In genomic region chr17:5980860-5981259, GRCm38 (mm10) we compare ENCODE assay signal across 11 mouse cellular contexts. TPM values are rescaled to one million over a fixed set of nuclear protein-coding genes. Genes with fewer than 3 reads are reported as not detected.
DNase-seq lines count a peak whose midpoint lies in the region; ATAC-seq and TF ChIP-seq lines count a peak whose summit lies in the region.
"Had no signal": no experiment of that assay in that cellular context is flagged by ENCODE, and none has a peak within 500 bp of the region (broad histone marks: within the 10 kb centered on the region; RNA-seq: fewer than 3 reads in every experiment).

No protein-coding gene starts in this region.

- peak; percentile 54 for TF ChIP-seq CTCF in gastrocnemius, adult 2 months (IDR thresholded peaks at IDR 0.05)
- TF ChIP-seq CTCF in liver, postnatal 0 days (IDR thresholded peaks at IDR 0.05; ENCODE audit: low read depth): peak; percentile 66
- peak; percentile 52; the same call in 1 of the 2 replicates for TF ChIP-seq CTCF in bone marrow, adult 2 months (IDR thresholded peaks at IDR 0.05; ENCODE audit: control insufficient read depth, insufficient read depth, low read length)

- no peak for TF ChIP-seq POLR2A in bone marrow, adult 2 months (IDR thresholded peaks at IDR 0.05; ENCODE audit: borderline replicate concordance, control insufficient read depth, low read depth, low read length)

- H3K36me3 ChIP-seq in liver, postnatal 0 days (replicated peaks; ENCODE audit: insufficient read depth, low read length): no peaks in the 10 kb centered on the region
- H3K36me3 ChIP-seq in liver, embryonic 11.5 days (ENCODE audit: control insufficient read depth, insufficient read depth, low read length): no peaks in the 10 kb centered on the region
- H3K36me3 ChIP-seq: forebrain, embryonic 15.5 days; liver, embryonic 15.5 days had no signal

- H3K27ac ChIP-seq in gastrocnemius, adult 2 months: 0 out of 2 replicates have a peak overlapping the region, but pooled peaks have one; percentile 20
- no peak overlapping the region for H3K27ac ChIP-seq in liver, postnatal 0 days (ENCODE audit: low read depth)
- H3K27ac ChIP-seq in liver, embryonic 11.5 days (ENCODE audit: low read depth, low read length): no peak overlapping the region
- H3K27ac ChIP-seq in bone marrow, adult 2 months (ENCODE audit: control insufficient read depth, insufficient read depth, low read depth, low read length, poor library complexity): no peak overlapping the region
- H3K27ac ChIP-seq: forebrain, embryonic 15.5 days; liver, embryonic 15.5 days had no signal

- 39% methylated on average over 6 of the region's 6 CpGs for WGBS in liver, postnatal 0 days (ENCODE audit: insufficient replicate concordance)
- WGBS in liver, embryonic 11.5 days: 34% methylated on average over 6 of the region's 6 CpGs
- WGBS in bone marrow, adult 2 months: 47% methylated on average over 6 of the region's 6 CpGs

- no peaks in the 10 kb centered on the region for H3K27me3 ChIP-seq in liver, postnatal 0 days (ENCODE audit: insufficient read depth, low read length)
- H3K27me3 ChIP-seq in liver, embryonic 11.5 days (replicated peaks; ENCODE audit: control insufficient read depth, insufficient read depth, low read length): peaks cover 4% of the 10 kb centered on the region; the same call in 1 of the 2 replicates
- H3K27me3 ChIP-seq: forebrain, embryonic 15.5 days had no signal

- TF ChIP-seq EP300 in liver, postnatal 0 days (IDR thresholded peaks at IDR 0.05; ENCODE audit: low read depth): no peak

- ATAC-seq in liver, postnatal 0 days: no peak
- no peak for ATAC-seq in liver, embryonic 11.5 days (replicated peaks; ENCODE audit: low FRiP score)
- ATAC-seq: forebrain, embryonic 15.5 days had no signal

- H3K9me3 ChIP-seq in liver, postnatal 0 days (ENCODE audit: low read length): no peaks in the 10 kb centered on the region
- H3K9me3 ChIP-seq in liver, embryonic 11.5 days (ENCODE audit: control insufficient read depth, low read length): no peaks in the 10 kb centered on the region
- H3K9me3 ChIP-seq: forebrain, embryonic 15.5 days; liver, embryonic 15.5 days had no signal

- no peak for DNase-seq in gastrocnemius, adult 2 months
- DNase-seq in gastrocnemius, postnatal 14 days: no peak
- DNase-seq in liver, postnatal 0 days: no peak
- DNase-seq in liver, embryonic 11.5 days (ENCODE audit: low spot score): no peak
- DNase-seq in thymus, postnatal 0 days (ENCODE audit: low spot score): peak; percentile 55
- DNase-seq in adrenal gland, postnatal 4 days (ENCODE audit: low spot score in 2 of 2): no peak
- no peak for DNase-seq in left cerebral cortex, adult 8-10 months (ENCODE audit: low spot score in 2 of 2)
- DNase-seq: adrenal gland, postnatal 25 days had no signal

- H3K4me1 ChIP-seq in liver, postnatal 0 days (ENCODE audit: insufficient read depth): peaks cover 27% of the 10 kb centered on the region
- peaks cover 22% of the 10 kb centered on the region for H3K4me1 ChIP-seq in liver, embryonic 11.5 days (replicated peaks; ENCODE audit: control insufficient read depth, insufficient read depth, low read length)
- H3K4me1 ChIP-seq in bone marrow, adult 2 months (ENCODE audit: control insufficient read depth, insufficient read depth, low read length): peaks cover 3% of the 10 kb centered on the region

- no peak overlapping the region for H3K4me3 ChIP-seq in gastrocnemius, adult 2 months
- H3K4me3 ChIP-seq in liver, postnatal 0 days (ENCODE audit: low read depth, low read length): no peak overlapping the region
- no peak overlapping the region for H3K4me3 ChIP-seq in liver, embryonic 11.5 days (ENCODE audit: low read depth, low read length)
- H3K4me3 ChIP-seq in bone marrow, adult 2 months (replicated peaks; ENCODE audit: control insufficient read depth, low read depth, low read length): no peak overlapping the region
- H3K4me3 ChIP-seq: forebrain, embryonic 15.5 days; liver, embryonic 15.5 days had no signal

- no peak overlapping the region for H3K9ac ChIP-seq in liver, postnatal 0 days (replicated peaks)
- H3K9ac ChIP-seq in liver, embryonic 11.5 days (ENCODE audit: low read depth, low read length): no peak overlapping the region
- H3K9ac ChIP-seq: forebrain, embryonic 15.5 days; liver, embryonic 15.5 days had no signal

- H3K4me2 ChIP-seq in liver, postnatal 0 days (ENCODE audit: low read depth, low read length): no peak overlapping the region
- H3K4me2 ChIP-seq in liver, embryonic 11.5 days: no peak overlapping the region
- H3K4me2 ChIP-seq: forebrain, embryonic 15.5 days; liver, embryonic 15.5 days had no signal

- intact Hi-C loops in gastrocnemius, adult 2 months (cut with DNase I): loop anchor here (2.0 kb wide), 1 partner anchor 16 kb away; no protein-coding TSS in a partner anchor
- intact Hi-C loops in gastrocnemius, postnatal 14 days (cut with DNase I; ENCODE audit: low total_unique reads): no loop called here

RNA-seq across cellular contexts. Expression of gene Synj2, which starts 39.8 kb away (rescaled TPM):
- 10 to 100 TPM; 26.3 to 36.9 TPM for total RNA-seq in gastrocnemius, adult 2 months (2021)
- 10 to 100 TPM; 28.9 to 44.4 TPM for total RNA-seq in gastrocnemius, postnatal 14 days (2021)
- polyA plus RNA-seq in liver, postnatal 0 days (2015; fragmentation: Nextera tagmentation; extraction: Ambion mirVana): 0.62 TPM in 2 replicates
- 2.2 TPM in 2 replicates for polyA plus RNA-seq in liver, embryonic 11.5 days (2014; fragmentation: Nextera tagmentation; extraction: Ambion mirVana)
- polyA plus RNA-seq in bone marrow, adult 2 months (2011; ENCODE audit: insufficient read depth, insufficient read length, low replicate concordance, missing spikeins): 0.92 and 3.1 TPM in 2 replicates
- polyA plus RNA-seq in thymus, postnatal 0 days (2015; fragmentation: Nextera tagmentation; extraction: Ambion mirVana): 4.2 and 4.5 TPM in 2 replicates
- 10 to 100 TPM; 12.4 to 12.8 TPM for total RNA-seq in adrenal gland, postnatal 4 days (2021)
- 10 to 100 TPM; 71.7 to 93.5 (median 80.3) TPM for total RNA-seq in left cerebral cortex, adult 8-10 months (2022)
